Mouse (Mus musculus) heart, adult 11 months (tissue): ENCODE measurements around the gene Cd47.

Experiments used
- DNase-seq: peaks from one replicate; pipeline ENCODE4 v3.0.0; 2022

The Cd47 gene

DNA sequence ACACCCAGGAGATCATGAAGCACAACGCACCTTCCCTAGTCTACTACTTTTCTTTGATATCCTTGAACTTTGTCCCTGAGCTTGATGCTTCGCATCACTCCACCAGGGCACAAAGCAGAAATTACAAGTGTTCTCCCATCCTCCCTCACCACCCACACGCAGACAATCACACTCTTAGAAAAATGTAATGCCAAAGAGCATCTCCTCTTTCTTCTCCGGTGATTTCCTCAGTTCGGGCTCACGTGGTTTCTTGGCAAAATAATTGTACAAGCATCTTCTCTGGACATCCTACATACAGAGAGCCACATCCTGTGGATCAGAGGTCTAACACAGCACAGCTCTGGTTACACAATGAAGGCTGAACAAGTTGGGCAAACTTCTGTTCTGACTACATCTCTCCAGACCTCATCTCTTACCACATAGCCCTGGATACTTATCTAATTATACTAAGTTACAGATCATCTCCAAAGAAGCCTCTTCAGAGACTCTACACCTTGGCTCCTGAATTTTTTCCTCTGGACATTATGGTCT is 36.4 kb downstream of the Cd47 start:
- DNase-seq: peak; percentile 57

DNA sequence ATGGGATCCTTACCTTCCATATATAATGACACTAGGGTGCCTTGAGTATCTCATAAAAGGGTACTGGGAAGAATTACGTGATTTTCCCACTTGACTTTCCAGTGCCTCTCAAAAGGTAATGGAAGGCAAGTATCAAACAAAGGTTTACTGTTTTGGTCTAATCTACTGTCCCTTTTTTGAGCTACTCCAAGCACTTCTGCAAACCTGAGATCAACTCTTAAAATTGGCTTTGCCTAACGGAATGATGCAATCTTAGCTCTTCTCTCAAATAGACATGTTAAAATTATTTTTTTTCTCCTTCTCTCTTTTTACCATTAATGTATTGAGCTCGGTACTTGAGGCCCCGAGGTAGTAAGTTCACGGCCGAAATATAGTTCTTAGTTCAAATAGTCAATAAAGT is 38.6 kb downstream of the Cd47 start:
- no peak for DNase-seq

DNA sequence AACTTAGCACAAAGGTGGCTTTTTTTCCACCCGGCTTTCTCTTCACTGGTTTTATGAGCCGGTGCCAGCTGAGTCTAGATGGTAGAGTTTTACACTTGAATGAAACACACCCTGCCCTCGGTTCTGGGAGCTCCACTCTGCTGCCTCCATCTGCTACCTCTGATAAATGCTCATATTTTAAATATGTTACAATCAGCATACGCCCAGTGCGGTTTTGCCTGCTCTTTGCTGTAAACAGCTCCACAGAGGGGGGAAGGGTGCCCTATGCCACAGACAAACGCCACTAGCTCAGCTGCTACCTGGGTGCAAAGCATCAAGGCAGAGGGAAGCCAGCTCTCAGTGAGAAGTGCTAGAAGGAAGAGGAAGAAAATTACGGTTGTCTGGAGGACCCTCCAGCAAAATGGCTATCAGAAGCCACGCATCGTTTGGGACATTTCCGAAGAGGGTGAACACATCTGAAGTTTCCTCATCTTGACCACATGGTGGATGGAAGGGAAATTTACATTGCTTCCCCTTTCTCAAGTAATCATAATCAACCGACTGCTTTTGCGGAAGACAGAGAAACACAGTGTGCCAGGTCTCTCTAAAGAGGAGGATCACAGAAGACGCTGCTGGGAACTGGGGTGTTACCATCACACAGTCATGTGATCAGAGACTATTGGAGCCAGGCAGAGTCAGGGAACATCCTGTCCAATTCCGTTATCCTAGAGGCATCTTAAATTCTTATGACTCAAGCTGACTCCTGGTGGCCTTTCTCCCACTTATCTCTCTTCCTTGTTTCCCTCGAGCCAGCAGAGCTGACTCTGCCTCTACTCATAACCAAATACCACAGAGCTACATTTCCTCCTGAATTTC is 39.6 kb downstream of the Cd47 start:
- peak; percentile 95 for DNase-seq

DNA sequence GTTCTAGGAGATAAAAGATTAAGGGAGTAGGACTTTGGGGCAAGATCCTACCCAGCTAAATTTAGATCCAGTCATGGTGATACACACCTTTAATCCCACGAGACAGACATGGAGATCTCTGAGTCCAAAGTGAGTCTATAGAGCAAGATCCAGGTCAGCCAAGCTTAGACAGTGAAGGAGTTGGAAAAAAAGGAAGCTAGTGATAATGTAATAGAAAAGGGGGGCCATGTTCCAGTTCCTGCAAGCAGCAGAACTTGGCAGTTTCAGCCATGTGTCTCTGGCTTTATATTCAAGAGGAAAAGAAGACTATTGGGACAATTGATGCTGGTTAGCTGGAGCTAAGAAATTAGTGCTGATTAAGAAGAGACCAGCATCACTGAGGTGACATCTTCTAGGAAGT is 43.4 kb downstream of the Cd47 start:
- no peak for DNase-seq

DNA sequence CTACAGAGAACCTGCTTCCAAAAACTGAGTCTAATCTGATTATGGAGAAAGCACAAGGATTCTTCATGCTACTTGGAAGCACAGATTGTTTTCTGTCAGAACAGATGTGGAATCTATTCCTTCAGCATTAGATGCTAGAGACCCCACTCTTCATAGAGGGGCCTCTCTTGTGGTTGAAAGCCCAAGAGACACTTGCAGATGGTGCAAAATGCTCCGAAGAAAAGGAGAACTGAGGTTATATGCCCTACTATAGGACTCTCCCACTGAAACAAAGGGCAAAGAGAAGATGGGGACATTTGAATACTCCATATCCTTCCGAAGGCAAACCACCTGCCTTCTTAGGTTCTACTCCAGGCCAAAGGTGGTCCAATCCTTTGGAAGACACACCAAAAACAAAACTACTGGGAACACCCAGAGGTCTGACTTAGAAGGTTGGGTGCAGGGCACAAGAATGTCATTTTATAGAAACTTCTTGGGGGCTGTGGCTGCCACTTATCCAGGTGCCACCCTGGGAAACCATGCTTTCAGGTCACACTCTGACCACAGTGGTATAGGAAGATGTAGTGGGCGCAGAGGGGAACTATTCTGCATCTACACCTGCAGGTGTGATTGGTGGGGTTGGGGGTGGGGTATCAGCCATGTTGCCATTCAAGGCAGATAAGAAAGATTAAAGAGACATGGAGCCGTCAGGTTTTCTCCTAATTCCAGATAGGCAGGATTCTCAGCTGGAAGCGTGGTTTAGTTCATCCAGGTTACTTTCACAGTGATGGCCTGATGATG is 47.1 kb downstream of the Cd47 start:
- DNase-seq: peak; percentile 65

DNA sequence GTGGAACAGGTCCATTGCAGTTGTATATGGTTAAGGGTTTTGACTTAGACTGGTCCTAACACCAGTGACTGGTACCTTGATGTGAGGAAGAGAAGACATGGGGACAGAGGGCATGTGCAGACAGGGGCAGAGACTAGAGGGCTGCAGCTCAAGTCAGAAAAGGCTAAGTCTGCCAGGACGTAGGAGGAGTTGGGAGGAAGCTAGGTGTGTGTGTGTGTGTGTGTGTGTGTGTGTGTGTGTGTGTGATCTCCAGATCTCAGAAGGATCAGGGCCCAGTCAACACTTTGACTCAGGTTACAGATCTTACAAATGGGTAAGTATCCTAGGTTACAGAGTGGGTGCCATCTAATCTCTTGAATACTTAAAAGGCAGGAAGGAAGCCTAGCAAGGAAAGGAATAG is 48.3 kb downstream of the Cd47 start:
- no peak for DNase-seq

DNA sequence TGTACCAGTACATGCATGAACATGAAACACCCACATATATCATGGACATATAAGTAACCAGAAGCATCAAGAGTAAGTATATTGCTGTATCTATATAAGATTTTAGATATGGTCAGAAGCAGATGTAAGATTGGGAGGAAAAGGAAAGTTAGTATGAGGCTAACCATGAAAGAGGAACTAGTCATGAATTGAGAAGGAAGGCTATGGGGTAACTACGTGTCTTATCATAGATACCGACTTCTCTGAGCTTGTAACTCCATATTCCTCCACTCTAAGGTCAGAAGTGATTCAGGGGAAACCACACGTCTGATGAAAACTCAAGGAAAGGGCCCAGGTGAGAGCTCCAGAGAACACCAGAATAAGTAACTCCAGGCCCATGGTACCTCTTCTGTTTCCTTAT is 52.6 kb downstream of the Cd47 start:
- DNase-seq: no peak

DNA sequence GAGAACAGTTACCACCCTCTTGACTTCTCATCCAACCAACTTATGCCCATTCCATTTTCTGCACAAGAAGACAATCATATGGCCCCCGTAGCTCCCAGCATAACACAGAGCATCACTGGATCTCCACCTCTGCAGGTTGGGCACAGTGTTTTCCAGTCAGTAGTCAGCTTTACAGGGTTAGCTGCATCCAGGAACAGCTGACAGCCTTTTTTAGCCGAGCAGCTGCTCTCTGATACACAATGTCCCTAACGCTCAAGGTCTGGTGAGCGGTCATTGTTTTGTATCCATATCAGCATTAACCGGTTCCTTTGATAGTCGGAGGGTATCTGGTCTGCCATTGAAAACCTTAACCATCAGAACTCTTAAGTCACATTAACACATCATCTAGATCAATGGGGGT is 53.3 kb downstream of the Cd47 start:
- DNase-seq: no peak

DNA sequence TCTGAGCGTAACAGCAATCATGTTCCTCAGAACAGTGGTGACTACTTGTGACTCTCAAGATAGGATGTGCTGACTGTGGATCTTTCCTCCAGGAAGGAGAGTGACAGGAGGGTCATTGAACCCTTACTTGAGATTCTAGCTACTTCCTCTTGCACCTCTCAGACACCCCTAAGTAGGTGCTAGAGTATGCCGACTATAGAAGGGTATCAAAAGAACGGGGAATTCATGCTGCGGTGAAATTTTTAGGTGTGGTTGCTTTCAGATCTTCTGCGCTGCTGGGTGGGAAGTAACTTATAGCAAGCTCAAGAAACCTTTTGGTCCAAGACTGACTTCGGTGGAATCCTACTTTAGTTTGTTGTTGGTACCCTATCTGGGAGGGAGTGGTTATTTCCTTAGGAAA is 53.9 kb downstream of the Cd47 start:
- no peak for DNase-seq

DNA sequence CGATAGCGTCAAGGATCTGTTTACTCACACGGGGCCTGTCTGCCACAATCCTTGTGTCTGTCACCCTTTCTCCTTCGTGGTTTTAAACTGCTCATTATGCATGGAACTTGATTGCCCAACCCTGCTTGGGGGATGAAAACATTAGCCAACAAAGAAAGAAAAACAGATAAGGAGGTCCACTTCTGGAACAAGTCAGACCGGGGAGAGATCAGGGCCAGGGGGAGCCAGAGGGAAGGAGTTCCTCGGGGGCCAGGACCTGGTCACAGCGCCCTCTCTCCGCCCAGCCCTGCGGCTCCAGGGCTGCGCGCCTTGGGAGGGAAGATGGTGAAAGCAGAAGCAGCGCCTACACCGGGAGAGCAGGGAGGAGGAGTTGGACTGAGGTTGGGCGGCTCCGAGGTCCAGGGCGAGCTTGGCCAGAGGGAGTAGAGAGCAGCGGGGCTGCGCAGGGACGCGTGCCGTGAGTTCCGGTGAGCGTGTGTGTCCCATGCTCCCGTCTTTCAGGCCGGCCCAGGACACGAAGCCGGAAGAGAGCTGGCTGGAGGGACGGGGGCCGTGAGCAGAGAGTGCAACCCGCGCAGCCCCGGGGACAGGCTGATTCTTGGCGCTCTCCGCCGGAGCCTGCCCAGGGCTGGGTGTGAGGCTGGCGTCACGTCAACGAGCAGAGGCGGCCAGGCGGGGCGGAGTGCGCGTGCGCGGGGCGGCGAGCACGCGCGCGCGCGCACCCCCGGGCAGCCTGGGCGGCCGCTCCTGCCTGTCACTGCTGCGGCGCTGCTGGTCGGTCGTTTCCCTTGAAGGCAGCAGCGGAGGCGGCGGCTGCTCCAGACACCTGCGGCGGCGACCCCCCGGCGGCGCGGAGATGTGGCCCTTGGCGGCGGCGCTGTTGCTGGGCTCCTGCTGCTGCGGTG is 54.9 kb downstream of the Cd47 start:
- peak; percentile 100 for DNase-seq

DNA sequence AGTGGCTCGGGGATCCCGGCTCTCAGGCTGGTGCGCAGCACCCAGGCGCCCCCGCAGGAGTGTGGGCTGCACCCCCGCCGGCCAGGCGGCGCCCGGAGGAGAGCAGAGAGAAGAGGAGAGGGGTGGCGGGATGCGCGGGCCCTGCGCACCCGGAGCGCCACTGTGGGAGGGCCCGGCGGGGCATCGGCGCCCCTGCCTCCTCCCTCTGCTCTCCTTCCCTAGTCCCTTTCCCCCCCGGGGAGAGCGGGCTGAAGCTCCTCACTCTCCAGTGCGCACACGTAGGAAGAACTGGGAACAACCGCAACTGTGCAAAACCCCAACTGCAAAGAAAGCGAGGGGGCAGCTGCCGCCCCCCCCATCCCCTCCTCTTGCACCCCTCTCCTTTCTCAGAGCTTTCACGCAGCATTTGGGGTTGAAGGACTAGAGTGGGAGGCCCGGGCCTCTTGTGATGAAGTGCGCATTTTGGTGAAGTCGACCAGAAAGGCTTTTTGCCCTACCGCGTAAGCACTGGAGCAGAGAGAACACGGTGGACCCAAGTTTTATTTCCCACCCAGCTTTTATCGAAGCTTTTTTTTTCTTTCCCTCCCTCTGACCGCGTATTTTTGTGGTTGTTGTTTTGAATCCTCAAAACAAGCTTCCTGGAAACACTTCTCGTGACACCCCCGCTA is 55.6 kb downstream of the Cd47 start:
- no peak for DNase-seq

DNA sequence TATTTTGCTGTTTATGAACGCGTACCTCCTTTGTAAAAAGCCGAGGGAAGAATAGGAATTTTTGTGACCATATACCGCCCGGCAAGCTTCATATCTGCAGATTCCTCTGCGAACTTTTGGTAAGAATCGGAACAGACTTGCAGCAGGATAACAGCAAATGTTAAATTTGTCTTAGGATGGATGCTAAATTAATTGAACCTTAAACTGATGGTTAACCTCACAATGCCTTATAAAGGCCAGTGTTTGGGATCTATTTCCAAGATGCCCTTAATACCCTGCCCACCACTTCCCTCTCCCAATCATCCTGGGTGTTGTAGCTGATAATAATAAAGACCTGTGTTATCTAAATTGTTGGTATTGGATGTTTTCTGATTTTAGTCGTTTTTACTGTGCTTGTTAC is 56.3 kb downstream of the Cd47 start:
- no peak for DNase-seq

DNA sequence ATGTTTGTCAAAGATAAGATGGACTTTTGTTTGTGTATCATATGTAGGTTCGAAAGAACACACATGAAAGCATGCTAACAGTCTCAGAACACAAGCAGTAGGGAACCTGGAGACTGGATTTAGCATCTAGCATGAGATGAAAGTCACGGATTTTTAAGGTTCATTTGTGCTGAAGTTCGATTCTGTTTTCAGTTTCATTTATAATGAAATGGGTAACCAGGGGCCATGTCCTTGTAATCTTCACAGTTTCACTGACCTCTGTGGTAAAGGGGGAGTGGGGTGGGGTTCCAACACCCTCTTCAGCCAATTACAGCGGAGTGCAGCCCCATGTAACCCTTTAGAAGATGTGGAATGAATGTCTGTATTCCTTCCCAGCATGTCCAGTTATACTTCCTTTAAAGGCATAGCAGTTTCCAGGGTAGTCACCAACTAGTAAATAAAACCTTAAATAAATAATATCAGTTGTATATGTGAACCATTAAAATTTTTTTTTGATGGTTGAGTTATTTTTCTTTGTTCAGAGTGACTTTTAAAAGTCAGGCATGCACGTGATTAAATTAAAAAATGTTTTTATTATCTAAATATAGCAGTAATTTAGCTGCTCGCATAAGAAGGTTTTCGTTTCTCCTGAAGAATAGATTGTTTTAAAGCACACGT is 57.3 kb downstream of the Cd47 start:
- peak; percentile 91 for DNase-seq

DNA sequence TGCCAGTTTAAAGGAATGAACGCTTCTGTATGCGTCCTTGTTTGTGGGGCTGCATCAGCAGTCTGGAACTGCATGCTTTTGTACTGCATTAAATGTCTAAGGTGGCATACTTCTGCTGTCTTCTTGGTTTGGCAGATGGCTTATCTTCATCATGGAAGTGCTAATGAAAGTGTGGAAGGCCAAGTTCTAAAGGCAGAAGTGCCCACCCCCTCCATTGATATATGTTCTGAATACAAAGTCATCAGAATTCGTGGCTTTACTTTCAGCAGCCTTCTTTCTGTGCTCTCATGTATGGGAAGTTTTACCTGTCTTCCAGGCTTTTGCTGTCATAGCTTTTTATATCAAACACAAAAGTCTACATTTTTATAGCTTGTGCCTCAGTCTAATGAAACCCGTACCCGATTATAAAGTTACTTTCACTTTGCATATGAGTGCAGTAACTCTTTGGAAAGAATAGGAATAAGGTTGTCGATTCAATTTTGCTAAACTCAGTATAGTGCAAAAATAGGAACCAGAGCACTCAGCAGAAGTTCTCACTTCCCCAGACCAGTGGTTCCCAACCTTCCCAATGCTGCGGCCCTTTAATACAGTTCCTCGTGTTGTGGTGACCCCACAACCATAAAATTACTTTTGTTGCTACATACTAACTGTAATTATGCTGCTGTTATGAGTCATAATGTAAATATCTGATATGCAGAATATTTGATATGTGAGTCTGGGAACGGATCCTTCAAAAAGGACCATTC is 58.0 kb downstream of the Cd47 start:
- peak; percentile 58 for DNase-seq

DNA sequence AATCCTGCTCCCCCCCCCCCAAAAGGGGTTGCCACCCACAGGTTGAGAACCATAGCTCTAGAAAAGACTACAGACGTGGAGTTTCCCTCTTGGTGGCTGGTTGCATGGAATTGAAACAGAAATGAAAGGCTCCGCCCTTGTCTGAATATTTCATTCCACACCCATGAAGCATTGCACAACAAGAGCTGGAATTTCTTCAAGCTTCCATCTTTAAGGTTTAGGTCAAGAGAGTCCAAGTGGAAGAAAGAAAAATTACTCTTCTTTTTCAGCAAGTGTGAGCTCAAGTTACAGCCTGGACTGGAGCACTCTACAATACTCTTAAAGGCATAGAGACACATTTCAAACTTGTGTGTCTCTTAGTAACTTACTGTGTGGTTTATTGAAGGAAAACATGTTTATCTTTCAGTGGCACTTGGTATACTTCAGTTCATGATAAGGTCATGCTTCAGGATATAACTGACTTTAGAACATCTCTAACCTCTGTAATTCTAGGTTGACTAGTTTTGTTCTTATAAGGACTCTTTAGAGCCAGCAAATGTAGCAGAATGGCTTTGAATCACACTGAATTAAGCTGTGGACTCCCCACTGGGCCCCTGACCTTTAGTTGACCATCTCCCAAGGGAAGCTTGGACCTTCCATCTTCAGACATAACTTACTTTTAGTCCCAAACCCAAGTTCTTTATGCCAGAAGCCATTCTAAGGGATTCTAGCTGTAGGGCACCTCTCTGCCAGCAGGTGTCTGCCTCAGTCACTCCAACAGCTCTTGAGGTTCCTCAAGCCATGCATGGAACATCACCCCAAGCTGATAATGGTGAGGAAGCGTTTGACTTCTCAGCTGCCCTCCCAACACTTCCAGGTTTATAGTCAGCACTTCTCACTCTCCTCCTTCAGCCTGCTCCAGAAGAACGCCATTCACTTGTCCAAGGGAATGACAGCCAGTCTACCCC is 58.8 kb downstream of the Cd47 start:
- DNase-seq: peak; percentile 92

DNA sequence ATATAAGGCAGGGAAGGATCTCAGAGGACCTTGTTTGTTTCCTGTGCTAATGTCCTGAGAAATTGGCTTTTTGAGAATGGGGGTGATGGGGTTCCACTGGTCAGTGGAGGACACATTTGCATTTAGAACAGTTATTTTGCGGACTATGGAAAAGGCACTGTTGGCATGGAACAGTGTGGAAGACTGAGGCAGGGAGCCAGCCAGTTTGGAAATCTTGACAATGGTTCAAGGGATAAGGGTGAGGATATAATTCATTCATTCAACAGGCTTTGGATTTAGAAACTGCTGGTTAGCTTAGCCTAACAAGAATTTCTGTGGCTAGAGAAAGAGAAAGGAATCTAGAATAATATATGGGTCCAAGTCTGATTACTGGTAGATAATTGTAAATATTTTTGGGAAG is 61.7 kb downstream of the Cd47 start:
- peak; percentile 3 for DNase-seq

DNA sequence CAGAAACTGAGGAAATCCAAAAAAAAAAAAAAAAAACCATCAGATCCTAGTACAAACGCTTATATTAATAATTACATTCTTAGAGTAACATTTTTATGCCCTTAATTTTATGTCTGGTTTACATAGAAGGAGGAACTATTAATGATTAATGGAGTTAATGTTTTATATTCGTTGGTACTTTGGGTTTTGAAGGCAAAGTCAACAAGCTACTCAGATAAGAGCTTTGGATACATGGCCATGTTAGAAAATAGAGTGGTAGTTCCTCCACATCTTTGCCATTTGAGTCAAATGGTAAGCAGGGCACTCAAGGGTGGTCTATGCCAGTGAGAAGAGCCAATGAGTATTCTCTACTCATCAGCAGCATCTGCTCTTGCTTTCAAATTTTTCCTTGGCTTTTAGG is 66.3 kb downstream of the Cd47 start:
- DNase-seq: no peak

DNA sequence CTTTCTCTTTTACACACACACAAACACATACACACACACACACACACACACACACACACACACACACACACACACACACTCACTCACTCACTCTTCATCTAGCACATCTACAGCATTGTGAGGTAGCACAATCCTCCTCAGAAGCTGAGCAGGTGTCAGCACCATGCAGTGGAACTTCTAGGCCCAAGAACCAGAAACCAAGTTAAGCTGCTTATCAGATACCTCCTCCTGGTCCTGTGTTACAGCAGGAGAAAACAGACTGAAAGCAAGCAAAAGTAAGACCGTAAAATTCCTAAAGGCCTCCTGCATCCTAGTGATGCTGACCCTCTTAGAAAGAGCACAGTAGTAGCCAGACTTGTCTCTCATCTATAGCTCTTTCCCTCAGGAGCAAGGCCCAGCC is 67.9 kb downstream of the Cd47 start:
- peak; percentile 51 for DNase-seq

DNA sequence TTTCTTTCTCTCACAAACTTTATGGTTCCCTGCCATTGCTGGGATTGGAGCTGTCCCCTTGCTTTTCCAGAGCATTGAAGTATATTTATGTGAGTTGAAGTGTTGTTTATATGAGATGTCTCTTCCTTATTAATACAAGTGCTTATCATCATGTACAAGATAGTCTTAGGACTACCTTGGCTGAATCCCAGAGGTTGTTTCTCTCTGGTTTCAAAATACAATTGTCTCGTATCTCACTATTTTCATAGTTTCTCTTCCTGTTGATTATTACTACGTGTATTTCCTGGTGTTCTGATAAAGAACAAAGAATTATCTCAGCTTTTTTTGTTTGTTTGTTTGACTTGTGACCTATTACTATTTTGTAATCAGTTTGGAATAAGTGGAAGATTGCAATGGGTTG is 73.6 kb downstream of the Cd47 start:
- no peak for DNase-seq

DNA sequence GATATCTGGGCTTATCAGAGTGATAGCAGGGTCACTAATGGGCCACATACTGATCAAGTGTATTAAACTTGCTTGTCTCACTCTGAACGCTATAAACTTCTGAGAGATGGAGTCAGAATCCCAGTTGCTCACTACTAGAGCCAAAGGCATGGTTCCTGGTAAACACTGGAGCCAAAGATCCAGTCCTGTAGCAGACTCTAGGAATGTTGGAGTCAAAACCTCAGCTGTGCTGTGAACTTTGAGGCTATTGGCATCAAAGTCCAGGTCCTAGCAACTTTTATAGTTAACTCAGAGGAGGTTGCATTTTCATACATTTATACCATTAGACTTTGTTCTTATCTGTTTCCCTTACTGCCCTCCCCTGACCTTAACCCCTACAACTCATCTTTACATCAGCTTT is 74.2 kb downstream of the Cd47 start:
- peak; percentile 65 for DNase-seq
